Mouse (Mus musculus): ENCODE measurements around the gene Tex38. TPM values are rescaled to one million over a fixed set of nuclear protein-coding genes. Genes with fewer than 3 reads are reported as not detected.

The Tex38 gene
- total and polyA plus RNA-seq, 2 experiments from 2014 or later = 0.30 TPM; not detected in 1

GRCm38 (mm10) chr4:115749336-115749735, 31.5 kb downstream of the Tex38 start:
- H3K4me1 ChIP-seq (ENCODE audit: control insufficient read depth, insufficient read depth) = no peaks in the 10 kb centered on the region
- DNase-seq (ENCODE audit: low spot score) = no peak
- no peak overlapping the region for H3K9ac ChIP-seq (replicated peaks; ENCODE audit: low read depth, low read length)
- no peak overlapping the region for H3K4me2 ChIP-seq (ENCODE audit: low read depth, low read length)
- no peak for ATAC-seq (ENCODE audit: insufficient read depth, low read depth)
- TF ChIP-seq CTCF (IDR thresholded peaks at IDR 0.05; ENCODE audit: low read depth) (no peak), EP300 (IDR thresholded peaks at IDR 0.05; ENCODE audit: low read depth) (no peak)
- H3K4me3 ChIP-seq (ENCODE audit: low read depth, low read length) = no peak overlapping the region
- H3K27me3 ChIP-seq (ENCODE audit: control insufficient read depth, insufficient read depth, low read length) = no peaks in the 10 kb centered on the region
- H3K9me3 ChIP-seq (replicated peaks; ENCODE audit: control insufficient read depth, low read length) = no peaks in the 10 kb centered on the region
- WGBS = 49% methylated on average over 1 of the region's 1 CpGs
- H3K27ac ChIP-seq (ENCODE audit: low read depth) = no peak overlapping the region
- H3K36me3 ChIP-seq (replicated peaks; ENCODE audit: control insufficient read depth, insufficient read depth, low read length) = peaks cover 51% of the 10 kb centered on the region

DNA sequence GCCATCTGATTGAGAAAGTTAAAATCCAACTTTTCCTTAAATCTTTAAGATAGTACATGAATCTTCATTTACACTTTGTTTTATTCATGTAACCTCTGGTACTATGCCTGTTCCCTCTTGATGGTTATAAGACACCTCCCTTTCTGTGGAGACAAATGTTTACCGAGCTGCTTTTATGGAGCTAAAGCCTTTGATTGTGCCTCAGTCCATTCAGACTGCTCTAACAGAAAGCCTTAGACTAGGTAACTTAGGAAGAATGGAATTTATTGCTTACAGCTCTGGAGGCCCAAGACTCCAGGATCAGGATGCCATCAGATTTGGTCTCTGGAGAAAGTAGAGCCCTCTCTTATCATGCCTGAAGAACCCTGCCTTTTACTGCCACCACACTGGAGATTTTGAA, 32.6 kb downstream of the Tex38 start:
- Histone ChIP-seq H3K4me1 (ENCODE audit: control insufficient read depth, insufficient read depth) (no peaks in the 10 kb centered on the region), H3K9me3 (replicated peaks; ENCODE audit: control insufficient read depth, low read length) (no peaks in the 10 kb centered on the region), H3K4me2 (ENCODE audit: low read depth, low read length) (no peak overlapping the region), H3K4me3 (ENCODE audit: low read depth, low read length) (no peak overlapping the region), H3K9ac (replicated peaks; ENCODE audit: low read depth, low read length) (no peak overlapping the region), H3K27ac (ENCODE audit: low read depth) (no peak overlapping the region), H3K27me3 (ENCODE audit: control insufficient read depth, insufficient read depth, low read length) (no peaks in the 10 kb centered on the region), H3K36me3 (replicated peaks; ENCODE audit: control insufficient read depth, insufficient read depth, low read length) (peaks cover 40% of the 10 kb centered on the region)
- ATAC-seq (ENCODE audit: insufficient read depth, low read depth) (no peak), DNase-seq (ENCODE audit: low spot score) (no peak)
- TF ChIP-seq EP300 (IDR thresholded peaks at IDR 0.05; ENCODE audit: low read depth) = no peak
- TF ChIP-seq CTCF (IDR thresholded peaks at IDR 0.05; ENCODE audit: low read depth) = no peak
- 70% methylated on average over 1 of the region's 1 CpGs for WGBS

GRCm38 (mm10) chr4:115743096-115743495, 37.7 kb downstream of the Tex38 start:
- H3K27ac ChIP-seq (ENCODE audit: low read depth) = no peak overlapping the region
- TF ChIP-seq CTCF (IDR thresholded peaks at IDR 0.05; ENCODE audit: low read depth) (no peak), EP300 (IDR thresholded peaks at IDR 0.05; ENCODE audit: low read depth) (no peak)
- no peak for DNase-seq (ENCODE audit: low spot score)
- no peak overlapping the region for H3K4me2 ChIP-seq (ENCODE audit: low read depth, low read length)
- no peak for ATAC-seq (ENCODE audit: insufficient read depth, low read depth)
- H3K4me1 ChIP-seq (ENCODE audit: control insufficient read depth, insufficient read depth) = peaks cover 16% of the 10 kb centered on the region
- peaks cover 34% of the 10 kb centered on the region for H3K36me3 ChIP-seq (replicated peaks; ENCODE audit: control insufficient read depth, insufficient read depth, low read length)
- H3K9ac ChIP-seq (replicated peaks; ENCODE audit: low read depth, low read length) = no peak overlapping the region
- whole genome bisulfite sequencing = 58% methylated on average over 4 of the region's 4 CpGs
- no peak overlapping the region for H3K4me3 ChIP-seq (ENCODE audit: low read depth, low read length)
- no peaks in the 10 kb centered on the region for H3K9me3 ChIP-seq (replicated peaks; ENCODE audit: control insufficient read depth, low read length)
- no peaks in the 10 kb centered on the region for H3K27me3 ChIP-seq (ENCODE audit: control insufficient read depth, insufficient read depth, low read length)

- ATAC-seq (ENCODE audit: insufficient read depth, low read depth) (no peak), DNase-seq (ENCODE audit: low spot score) (no peak)
- Histone ChIP-seq H3K4me1 (ENCODE audit: control insufficient read depth, insufficient read depth) (peaks cover 16% of the 10 kb centered on the region), H3K9ac (replicated peaks; ENCODE audit: low read depth, low read length) (no peak overlapping the region), H3K27ac (ENCODE audit: low read depth) (no peak overlapping the region), H3K9me3 (replicated peaks; ENCODE audit: control insufficient read depth, low read length) (no peaks in the 10 kb centered on the region), H3K27me3 (ENCODE audit: control insufficient read depth, insufficient read depth, low read length) (no peaks in the 10 kb centered on the region), H3K36me3 (replicated peaks; ENCODE audit: control insufficient read depth, insufficient read depth, low read length) (peaks cover 31% of the 10 kb centered on the region), H3K4me2 (ENCODE audit: low read depth, low read length) (no peak overlapping the region), H3K4me3 (ENCODE audit: low read depth, low read length) (no peak overlapping the region)
- TF ChIP-seq EP300 (IDR thresholded peaks at IDR 0.05; ENCODE audit: low read depth) (no peak), CTCF (IDR thresholded peaks at IDR 0.05; ENCODE audit: low read depth) (no peak)
Observed at GRCm38 (mm10) chr4:115742658-115743057, 38.2 kb downstream of the Tex38 start.

GRCm38 (mm10) chr4:115738481-115738985, 42.3 kb downstream of the Tex38 start:
- Histone ChIP-seq H3K27me3 (ENCODE audit: control insufficient read depth, insufficient read depth, low read length) (no peaks in the 10 kb centered on the region), H3K4me3 (ENCODE audit: low read depth, low read length) (peak overlapping the region; percentile 97), H3K4me2 (ENCODE audit: low read depth, low read length) (peak overlapping the region; percentile 83), H3K9ac (replicated peaks; ENCODE audit: low read depth, low read length) (peak overlapping the region; percentile 95; the same call in 1 of the 2 replicates), H3K36me3 (replicated peaks; ENCODE audit: control insufficient read depth, insufficient read depth, low read length) (peaks cover 22% of the 10 kb centered on the region), H3K9me3 (replicated peaks; ENCODE audit: control insufficient read depth, low read length) (no peaks in the 10 kb centered on the region), H3K27ac (ENCODE audit: low read depth) (no peak overlapping the region), H3K4me1 (ENCODE audit: control insufficient read depth, insufficient read depth) (peaks cover 16% of the 10 kb centered on the region)
- TF ChIP-seq EP300 (IDR thresholded peaks at IDR 0.05; ENCODE audit: low read depth) = no peak
- TF ChIP-seq CTCF (IDR thresholded peaks at IDR 0.05; ENCODE audit: low read depth) = no peak
- DNase-seq (ENCODE audit: low spot score) (no peak), ATAC-seq (ENCODE audit: insufficient read depth, low read depth) (no peak)
- 30% methylated on average over 13 of the region's 13 CpGs for WGBS

GRCm38 (mm10) chr4:115737551-115738041, 43.2 kb downstream of the Tex38 start, which contains the start of gene Efcab14:
Gene Efcab14 (plus strand): TSS chr4:115737744.
- H3K4me3 ChIP-seq (ENCODE audit: low read depth, low read length) = peak within 1 kb of the TSS; percentile 97
- DNase-seq (ENCODE audit: low spot score) (peak; percentile 97), ATAC-seq (ENCODE audit: insufficient read depth, low read depth) (peak; percentile 100)
- no peaks in the 10 kb centered on the region for H3K9me3 ChIP-seq (replicated peaks; ENCODE audit: control insufficient read depth, low read length)
- peak within 1 kb of the TSS; percentile 88 for H3K27ac ChIP-seq (ENCODE audit: low read depth)
- H3K36me3 ChIP-seq (replicated peaks; ENCODE audit: control insufficient read depth, insufficient read depth, low read length) = peaks cover 19% of the 10 kb centered on the region
- WGBS = 0% methylated on average over 44 of the region's 45 CpGs
- H3K4me1 ChIP-seq (ENCODE audit: control insufficient read depth, insufficient read depth) = peaks cover 16% of the 10 kb centered on the region
- peak within 1 kb of the TSS; percentile 95 for H3K9ac ChIP-seq (replicated peaks; ENCODE audit: low read depth, low read length)
- TF ChIP-seq EP300 (IDR thresholded peaks at IDR 0.05; ENCODE audit: low read depth) (no peak), CTCF (IDR thresholded peaks at IDR 0.05; ENCODE audit: low read depth) (peak; percentile 32)
- peak within 1 kb of the TSS; percentile 83 for H3K4me2 ChIP-seq (ENCODE audit: low read depth, low read length)
- no peaks in the 10 kb centered on the region for H3K27me3 ChIP-seq (ENCODE audit: control insufficient read depth, insufficient read depth, low read length)

All from heart, postnatal 0 days (tissue).